Mouse (Mus musculus): ENCODE data around the gene Exosc10.

Gene Exosc10

GRCm38 (mm10) chr4:148573222-148573621 lies 15.0 kb downstream of the Exosc10 start:
- DNase-seq = no peak

GRCm38 (mm10) chr4:148580765-148581164 lies 22.5 kb downstream of the Exosc10 start:
- no peak for DNase-seq

GRCm38 (mm10) chr4:148581422-148581821 lies 23.2 kb downstream of the Exosc10 start:
- DNase-seq = no peak

GRCm38 (mm10) chr4:148583257-148583656 lies 25.0 kb downstream of the Exosc10 start:
- no peak for DNase-seq

GRCm38 (mm10) chr4:148586648-148587047 lies 28.4 kb downstream of the Exosc10 start:
- DNase-seq = no peak

GRCm38 (mm10) chr4:148588793-148589192 lies 30.6 kb downstream of the Exosc10 start:
- DNase-seq = no peak

- peak; percentile 46 for DNase-seq
Measured at GRCm38 (mm10) chr4:148589565-148589964, 31.3 kb downstream of the Exosc10 start.

GRCm38 (mm10) chr4:148590421-148591170 lies 32.4 kb downstream of the Exosc10 start:
- DNase-seq = no peak

GRCm38 (mm10) chr4:148591171-148591630 lies 33.0 kb downstream of the Exosc10 start, which contains the start of gene Srm:
Srm (plus strand) TSS chr4:148591503.
- peak; percentile 98 for DNase-seq

GRCm38 (mm10) chr4:148591637-148592380 lies 33.6 kb downstream of the Exosc10 start:
- no peak for DNase-seq

GRCm38 (mm10) chr4:148593996-148594395 lies 35.8 kb downstream of the Exosc10 start:
- DNase-seq = no peak

GRCm38 (mm10) chr4:148595916-148596315 lies 37.7 kb downstream of the Exosc10 start:
- DNase-seq = no peak

- no peak for DNase-seq
Measured at GRCm38 (mm10) chr4:148596731-148597130, 38.5 kb downstream of the Exosc10 start.

- no peak for DNase-seq
Measured at GRCm38 (mm10) chr4:148598826-148599225, 40.6 kb downstream of the Exosc10 start.

- no peak for DNase-seq
Measured at GRCm38 (mm10) chr4:148600316-148600715, 42.1 kb downstream of the Exosc10 start.

- no peak for DNase-seq
Measured at GRCm38 (mm10) chr4:148601871-148602270, 43.6 kb downstream of the Exosc10 start.

GRCm38 (mm10) chr4:148602357-148603120 lies 44.3 kb downstream of the Exosc10 start, which contains the start of gene Masp2:
Masp2 (plus strand) TSS chr4:148602554.
- DNase-seq = no peak

GRCm38 (mm10) chr4:148603376-148604139 lies 45.3 kb downstream of the Exosc10 start:
- DNase-seq = no peak

- DNase-seq = no peak
Measured at GRCm38 (mm10) chr4:148604141-148604540, 45.9 kb downstream of the Exosc10 start.

- peak; percentile 82 for DNase-seq
Measured at GRCm38 (mm10) chr4:148604541-148605165, 46.4 kb downstream of the Exosc10 start.

GRCm38 (mm10) chr4:148607758-148608157 lies 49.5 kb downstream of the Exosc10 start:
- peak; percentile 87 for DNase-seq

GRCm38 (mm10) chr4:148609805-148610204 lies 51.6 kb downstream of the Exosc10 start:
- peak; percentile 59 for DNase-seq
